Mouse (Mus musculus): ENCODE measurements around the gene Klk10.

Klk10 gene

GRCm38 (mm10) chr7:43796355-43796754, 15.5 kb downstream of the Klk10 start:
- DNase-seq (ENCODE audit: low read depth, low spot score): no peak

- no peak for DNase-seq (ENCODE audit: low read depth, low spot score)
These were observed 16.5 kb downstream of the Klk10 start, which contains the start of gene Klk8 for GRCm38 (mm10) chr7:43797333-43797769. Gene Klk8 (plus strand): TSS chr7:43797577.

- no peak for DNase-seq (ENCODE audit: low read depth, low spot score)
These were observed 17.1 kb downstream of the Klk10 start for GRCm38 (mm10) chr7:43797844-43798462.

- DNase-seq (ENCODE audit: low read depth, low spot score): no peak
These were observed 19.0 kb downstream of the Klk10 start for GRCm38 (mm10) chr7:43799876-43800275.

GRCm38 (mm10) chr7:43810994-43811393, 30.2 kb downstream of the Klk10 start, which contains the start of gene Klk7:
Gene Klk7 (plus strand): TSS chr7:43811294.
- DNase-seq (ENCODE audit: low read depth, low spot score): no peak

- DNase-seq (ENCODE audit: low read depth, low spot score): no peak
These were observed 34.4 kb downstream of the Klk10 start for GRCm38 (mm10) chr7:43815211-43815610.

- no peak for DNase-seq (ENCODE audit: low read depth, low spot score)
These were observed 35.9 kb downstream of the Klk10 start for GRCm38 (mm10) chr7:43816746-43817145.

GRCm38 (mm10) chr7:43821581-43821980, 40.7 kb downstream of the Klk10 start:
- no peak for DNase-seq (ENCODE audit: low read depth, low spot score)

GRCm38 (mm10) chr7:43824199-43824598, 43.4 kb downstream of the Klk10 start, which contains the start of gene Klk6:
Gene Klk6 (plus strand): TSS chr7:43824499.
- DNase-seq (ENCODE audit: low read depth, low spot score): no peak

GRCm38 (mm10) chr7:43826056-43826455, 45.2 kb downstream of the Klk10 start:
- no peak for DNase-seq (ENCODE audit: low read depth, low spot score)

GRCm38 (mm10) chr7:43827706-43828105, 46.9 kb downstream of the Klk10 start:
- no peak for DNase-seq (ENCODE audit: low read depth, low spot score)

- no peak for DNase-seq (ENCODE audit: low read depth, low spot score)
These were observed 48.2 kb downstream of the Klk10 start for GRCm38 (mm10) chr7:43829006-43829405.

Data from telencephalon, adult 2 months (tissue).